Mouse (Mus musculus): ENCODE results near the gene Arhgef6.

DNA sequence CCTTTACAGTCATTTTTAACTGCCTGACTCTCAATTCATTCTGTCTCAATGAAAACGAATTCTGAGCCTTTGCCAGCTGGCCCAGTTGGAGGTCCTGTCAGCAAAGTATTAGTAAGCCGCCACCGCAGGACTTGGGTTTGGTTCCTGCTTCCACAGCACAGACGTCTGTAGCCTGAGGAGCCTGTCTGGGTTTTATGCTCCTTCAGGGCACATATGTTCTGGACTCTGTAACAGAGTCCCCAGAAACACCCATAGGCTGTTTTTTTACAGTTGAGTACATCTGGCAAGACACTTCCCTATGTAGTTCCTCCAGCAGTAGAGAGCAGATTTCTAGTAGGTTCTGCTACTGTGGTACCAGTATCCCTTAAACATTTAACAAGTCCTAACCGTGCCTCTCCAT lies 42.4 kb upstream of the Arhgef6 start:
- TF ChIP-seq CTCF (IDR thresholded peaks at IDR 0.05; ENCODE audit: low read depth, low read length) (no peak), POLR2A (IDR thresholded peaks at IDR 0.05; ENCODE audit: extremely low read depth, insufficient read depth, low read length) (no peak)

Measured in liver, adult 2 months (tissue).